Mouse (Mus musculus): Measurements from ENCODE around the gene Acsbg2. TPM values are rescaled to one million over a fixed set of nuclear protein-coding genes. Genes with fewer than 3 reads are reported as not detected.

The Acsbg2 gene
- total and polyA plus RNA-seq, 2 experiments from 2014 or later = 0.04 TPM; not detected in 1

GRCm38 (mm10) chr17:56884331-56884730, 10.1 kb upstream of the Acsbg2 start:
- ATAC-seq (ENCODE audit: insufficient read depth, low read depth) (peak; percentile 36; the same call in 1 of the 2 replicates), DNase-seq (ENCODE audit: low spot score) (peak; percentile 45)
- H3K27me3 ChIP-seq (ENCODE audit: control insufficient read depth, insufficient read depth, low read length) = no peaks in the 10 kb centered on the region
- TF ChIP-seq CTCF (IDR thresholded peaks at IDR 0.05; ENCODE audit: low read depth) = no peak
- H3K27ac ChIP-seq (ENCODE audit: low read depth) = no peak overlapping the region
- H3K4me3 ChIP-seq (ENCODE audit: low read depth, low read length) = no peak overlapping the region
- WGBS = 29% methylated on average over 5 of the region's 5 CpGs
- H3K9me3 ChIP-seq (replicated peaks; ENCODE audit: control insufficient read depth, low read length) = no peaks in the 10 kb centered on the region; the same call in 1 of the 2 replicates
- 0 out of 2 replicates have a peak overlapping the region, but pooled peaks have one; percentile 50 for H3K4me2 ChIP-seq (ENCODE audit: low read depth, low read length)
- H3K36me3 ChIP-seq (replicated peaks; ENCODE audit: control insufficient read depth, insufficient read depth, low read length) = no peaks in the 10 kb centered on the region
- peaks cover 6% of the 10 kb centered on the region for H3K4me1 ChIP-seq (ENCODE audit: control insufficient read depth, insufficient read depth)
- no peak overlapping the region for H3K9ac ChIP-seq (replicated peaks; ENCODE audit: low read depth, low read length)

- H3K9ac ChIP-seq (replicated peaks; ENCODE audit: low read depth, low read length) = no peak overlapping the region
Observed at GRCm38 (mm10) chr17:56883612-56884011, 9.4 kb upstream of the Acsbg2 start.

GRCm38 (mm10) chr17:56877426-56877825, 3.2 kb upstream of the Acsbg2 start:
- 86% methylated on average over 19 of the region's 19 CpGs for WGBS

More at GRCm38 (mm10) chr17:56883612-56884011, 9.4 kb upstream of the Acsbg2 start:
- peaks cover 6% of the 10 kb centered on the region for H3K4me1 ChIP-seq (ENCODE audit: control insufficient read depth, insufficient read depth)
- TF ChIP-seq CTCF (IDR thresholded peaks at IDR 0.05; ENCODE audit: low read depth) (no peak), EP300 (IDR thresholded peaks at IDR 0.05; ENCODE audit: low read depth) (no peak)
- ATAC-seq (ENCODE audit: insufficient read depth, low read depth) = peak; percentile 54
- H3K27ac ChIP-seq (ENCODE audit: low read depth) = no peak overlapping the region
- WGBS = 20% methylated on average over 17 of the region's 17 CpGs
- DNase-seq (ENCODE audit: low spot score) = no peak
- H3K9me3 ChIP-seq (replicated peaks; ENCODE audit: control insufficient read depth, low read length) = no peaks in the 10 kb centered on the region; the same call in 1 of the 2 replicates
- H3K36me3 ChIP-seq (replicated peaks; ENCODE audit: control insufficient read depth, insufficient read depth, low read length) = no peaks in the 10 kb centered on the region
- peak overlapping the region; percentile 14 for H3K4me3 ChIP-seq (ENCODE audit: low read depth, low read length)
- no peaks in the 10 kb centered on the region for H3K27me3 ChIP-seq (ENCODE audit: control insufficient read depth, insufficient read depth, low read length)
- peak overlapping the region; percentile 50 for H3K4me2 ChIP-seq (ENCODE audit: low read depth, low read length)

GRCm38 (mm10) chr17:56876981-56877380, 2.7 kb upstream of the Acsbg2 start:
- Histone ChIP-seq H3K9ac (replicated peaks; ENCODE audit: low read depth, low read length) (no peak overlapping the region), H3K4me3 (ENCODE audit: low read depth, low read length) (no peak overlapping the region), H3K4me2 (ENCODE audit: low read depth, low read length) (no peak overlapping the region), H3K9me3 (replicated peaks; ENCODE audit: control insufficient read depth, low read length) (no peaks in the 10 kb centered on the region), H3K27ac (ENCODE audit: low read depth) (no peak overlapping the region), H3K36me3 (replicated peaks; ENCODE audit: control insufficient read depth, insufficient read depth, low read length) (no peaks in the 10 kb centered on the region), H3K4me1 (ENCODE audit: control insufficient read depth, insufficient read depth) (no peaks in the 10 kb centered on the region), H3K27me3 (ENCODE audit: control insufficient read depth, insufficient read depth, low read length) (no peaks in the 10 kb centered on the region)
- WGBS = 65% methylated on average over 8 of the region's 8 CpGs
- TF ChIP-seq CTCF (IDR thresholded peaks at IDR 0.05; ENCODE audit: low read depth) = no peak
- TF ChIP-seq EP300 (IDR thresholded peaks at IDR 0.05; ENCODE audit: low read depth) = no peak
- DNase-seq (ENCODE audit: low spot score) = no peak
- ATAC-seq (ENCODE audit: insufficient read depth, low read depth) = no peak; the same call in 1 of the 2 replicates

More at GRCm38 (mm10) chr17:56877426-56877825, 3.2 kb upstream of the Acsbg2 start:
- TF ChIP-seq EP300 (IDR thresholded peaks at IDR 0.05; ENCODE audit: low read depth) (no peak), CTCF (IDR thresholded peaks at IDR 0.05; ENCODE audit: low read depth) (no peak)
- Histone ChIP-seq H3K27me3 (ENCODE audit: control insufficient read depth, insufficient read depth, low read length) (no peaks in the 10 kb centered on the region), H3K4me1 (ENCODE audit: control insufficient read depth, insufficient read depth) (no peaks in the 10 kb centered on the region), H3K9me3 (replicated peaks; ENCODE audit: control insufficient read depth, low read length) (no peaks in the 10 kb centered on the region), H3K4me3 (ENCODE audit: low read depth, low read length) (no peak overlapping the region), H3K9ac (replicated peaks; ENCODE audit: low read depth, low read length) (no peak overlapping the region), H3K27ac (ENCODE audit: low read depth) (no peak overlapping the region), H3K36me3 (replicated peaks; ENCODE audit: control insufficient read depth, insufficient read depth, low read length) (no peaks in the 10 kb centered on the region), H3K4me2 (ENCODE audit: low read depth, low read length) (no peak overlapping the region)
- ATAC-seq (ENCODE audit: insufficient read depth, low read depth) (no peak), DNase-seq (ENCODE audit: low spot score) (no peak)

GRCm38 (mm10) chr17:56876465-56876864, 2.2 kb upstream of the Acsbg2 start:
- no peak overlapping the region for H3K4me2 ChIP-seq (ENCODE audit: low read depth, low read length)
- H3K9ac ChIP-seq (replicated peaks; ENCODE audit: low read depth, low read length) = no peak overlapping the region
- H3K27me3 ChIP-seq (ENCODE audit: control insufficient read depth, insufficient read depth, low read length) = no peaks in the 10 kb centered on the region
- WGBS = 69% methylated on average over 3 of the region's 3 CpGs
- no peaks in the 10 kb centered on the region for H3K36me3 ChIP-seq (replicated peaks; ENCODE audit: control insufficient read depth, insufficient read depth, low read length)
- no peak overlapping the region for H3K27ac ChIP-seq (ENCODE audit: low read depth)
- TF ChIP-seq EP300 (IDR thresholded peaks at IDR 0.05; ENCODE audit: low read depth) = no peak
- TF ChIP-seq CTCF (IDR thresholded peaks at IDR 0.05; ENCODE audit: low read depth) = no peak
- H3K4me3 ChIP-seq (ENCODE audit: low read depth, low read length) = no peak overlapping the region
- H3K4me1 ChIP-seq (ENCODE audit: control insufficient read depth, insufficient read depth) = no peaks in the 10 kb centered on the region
- H3K9me3 ChIP-seq (replicated peaks; ENCODE audit: control insufficient read depth, low read length) = no peaks in the 10 kb centered on the region
- no peak for DNase-seq (ENCODE audit: low spot score)
- ATAC-seq (ENCODE audit: insufficient read depth, low read depth) = no peak; the same call in 1 of the 2 replicates

Measured in heart, postnatal 0 days (tissue).